Mouse (Mus musculus) spleen, adult 2 months (tissue): ENCODE data around the gene Lancl1.

Experiments used
- CTCF ChIP-seq: fragments of 200-500 bp; IDR thresholded peaks from 2 replicates; pipeline ENCODE4 v1.5.1; 2011; ENCODE audit warnings: mild to moderate bottlenecking, inconsistent platforms; ENCODE audit not compliant: insufficient read depth, insufficient read length, insufficient replicate concordance; ENCODE audit errors: extremely low read depth
- POLR2A ChIP-seq: fragments of 200-500 bp; IDR thresholded peaks from 2 replicates; pipeline ENCODE4 v1.6.1; 2011; ENCODE audit warnings: low read depth, low read length, inconsistent platforms

- TF ChIP-seq CTCF (no peak), POLR2A (no peak)
Measured at GRCm38 (mm10) chr1:66960536-66961243, 78.0 kb downstream of the Lancl1 start.
